Mouse (Mus musculus) CH12.LX (cell line): ENCODE results near the gene B3gnt2.

Source experiments
- CHD2 ChIP-seq: IDR thresholded peaks from 2 replicates; pipeline ENCODE4 v1.6.1; 2011; ENCODE audit warnings: low read length, improper control_type of control experiment
- CTCF ChIP-seq, 2 experiments: IDR thresholded peaks in 1 of 2; conservative IDR thresholded peaks in 1 of 2; 2 replicates each; pipeline ENCODE4 v1.5.1; 2011 to 2012; ENCODE audit warnings: low read depth in 2 of 2, low read length in 2 of 2, improper control_type of control experiment in 1 of 2, inconsistent platforms in 1 of 2, mild to moderate bottlenecking in 1 of 2, moderate library complexity in 1 of 2
- E2F4 ChIP-seq: IDR thresholded peaks from 2 replicates; pipeline ENCODE4 v1.6.1; 2011; ENCODE audit warnings: low read depth, low read length, improper control_type of control experiment; ENCODE audit not compliant: insufficient replicate concordance
- EP300 ChIP-seq: IDR thresholded peaks from 2 replicates; pipeline ENCODE4 v1.6.1; 2011; ENCODE audit warnings: low read length, improper control_type of control experiment
- GABPA ChIP-seq: IDR thresholded peaks from 2 replicates; pipeline ENCODE4 v1.6.1; 2012; ENCODE audit warnings: low read depth, low read length, improper control_type of control experiment, inconsistent platforms; ENCODE audit not compliant: insufficient replicate concordance
- KAT2A ChIP-seq: IDR thresholded peaks from 2 replicates; pipeline ENCODE4 v1.6.1; 2012; ENCODE audit warnings: low read length, improper control_type of control experiment, inconsistent platforms; ENCODE audit not compliant: insufficient replicate concordance
- MAZ ChIP-seq: IDR thresholded peaks from 2 replicates; pipeline ENCODE4 v1.6.1; 2012; ENCODE audit warnings: low read depth, mild to moderate bottlenecking, inconsistent platforms, low read length, improper control_type of control experiment, moderate library complexity
- POLR2A ChIP-seq: IDR thresholded peaks from 2 replicates; pipeline ENCODE4 v1.6.1; 2011; ENCODE audit warnings: low read depth, mild to moderate bottlenecking, improper control_type of control experiment, low read length
- RCOR1 ChIP-seq: conservative IDR thresholded peaks from 2 replicates; pipeline ENCODE4 v1.6.1; 2012; ENCODE audit warnings: low read depth, mild to moderate bottlenecking, inconsistent platforms, low read length, improper control_type of control experiment
- TBP ChIP-seq: conservative IDR thresholded peaks from 2 replicates; pipeline ENCODE4 v1.6.1; 2011; ENCODE audit warnings: low read depth, low read length, improper control_type of control experiment
- TCF12 ChIP-seq: IDR thresholded peaks from 2 replicates; pipeline ENCODE4 v1.6.1; 2014; ENCODE audit warnings: low read depth, mild to moderate bottlenecking, inconsistent platforms, low read length, improper control_type of control experiment
- USF1 ChIP-seq: IDR thresholded peaks from 2 replicates; pipeline ENCODE4 v1.6.1; 2014; ENCODE audit warnings: low read depth, mild to moderate bottlenecking, inconsistent platforms, low read length, improper control_type of control experiment

GRCm38 (mm10) chr11:22741998-22742626, 118.6 kb downstream of the B3gnt2 start:
- TF ChIP-seq TCF12 = no peak
- TF ChIP-seq TBP = no peak
- no peak for TF ChIP-seq POLR2A
- no peak for TF ChIP-seq RCOR1
- no peak for TF ChIP-seq CTCF (conservative IDR thresholded peaks at IDR 0.05 in 1 of 2, IDR thresholded peaks at IDR 0.05 in 1 of 2; ENCODE audit: low read depth in 2 of 2, low read length in 2 of 2)
- no peak for TF ChIP-seq CHD2
- no peak for TF ChIP-seq GABPA
- TF ChIP-seq E2F4 = no peak
- no peak for TF ChIP-seq EP300
- TF ChIP-seq KAT2A = no peak
- TF ChIP-seq MAZ = no peak
- no peak for TF ChIP-seq USF1
